Mouse (Mus musculus) forebrain, embryonic 16.5 days (tissue): ENCODE measurements around the gene Col5a3. TPM values are rescaled to one million over a fixed set of nuclear protein-coding genes. Genes with fewer than 3 reads are reported as not detected.

ENCODE experiments used
- ATAC-seq: fragments of 200-750 bp; cut with Nextera tagmentation; 2 replicates; pipeline ENCODE4 v1.8.0; 2017; ENCODE audit warnings: mild to moderate bottlenecking, moderate library complexity
- H3K27ac ChIP-seq: fragments of 300-500 bp; sonication (generic); 2 replicates; pipeline ENCODE4 v1.5.1; 2014; ENCODE audit warnings: low read length, control low read depth
- H3K27me3 ChIP-seq: fragments of 300-500 bp; sonication (generic); replicated peaks from 2 replicates; pipeline ENCODE4 v1.6.1; 2014; ENCODE audit warnings: low read length; ENCODE audit not compliant: control insufficient read depth, insufficient read depth
- H3K36me3 ChIP-seq: fragments of 300-500 bp; sonication (generic); 2 replicates; pipeline ENCODE4 v1.6.1; 2014; ENCODE audit not compliant: control insufficient read depth, insufficient read depth
- H3K4me1 ChIP-seq: fragments of 300-500 bp; sonication (generic); replicated peaks from 2 replicates; pipeline ENCODE4 v1.6.1; 2014; ENCODE audit warnings: low read length; ENCODE audit not compliant: control insufficient read depth, insufficient read depth
- H3K4me2 ChIP-seq: fragments of 300-500 bp; sonication (generic); 2 replicates; pipeline ENCODE4 v1.6.1; 2014; ENCODE audit warnings: mild to moderate bottlenecking, low read length, control low read depth
- H3K4me3 ChIP-seq: fragments of 300-500 bp; sonication (generic); replicated peaks from 2 replicates; pipeline ENCODE4 v1.5.1; 2014; ENCODE audit warnings: mild to moderate bottlenecking, low read length, control low read depth
- H3K9ac ChIP-seq: fragments of 300-500 bp; sonication (generic); replicated peaks from 2 replicates; pipeline ENCODE4 v1.6.1; 2014; ENCODE audit warnings: low read depth, low read length, control low read depth
- H3K9me3 ChIP-seq: fragments of 300-500 bp; sonication (generic); 2 replicates; pipeline ENCODE4 v1.6.1; 2016; ENCODE audit warnings: low read length; ENCODE audit not compliant: control insufficient read depth
- WGBS: fragments of 180-500 bp; shearing (Covaris S2); extraction: QIAGEN DNeasy Blood & Tissue Kit; methylation state at CpG from one replicate; pipeline ENCODE4 v1.1.7; 2014; 5-methylcytosine and 5-hydroxymethylcytosine counted together
- polyA plus RNA-seq: library from polyadenylated mRNA; unstranded; fragments of >200 nt; fragmentation: Nextera tagmentation; extraction: Ambion mirVana; gene quantifications from 2 replicates; pipeline ENCODE4 v1.2.1, GENCODE M21; 2015

Gene Col5a3
- 0.26 and 0.33 TPM in 2 replicates for polyA plus RNA-seq

GRCm38 (mm10) chr9:20814521-20815272 is at the start of gene Col5a3:
TSS of gene Col5a3 (minus strand) at chr9:20815067.
- H3K4me1 ChIP-seq, result peaks cover 5% of the 10 kb centered on the region; the same call in 1 of the 2 replicates
- H3K9ac ChIP-seq, result no peak within 1 kb of the TSS
- no peaks in the 10 kb centered on the region for H3K9me3 ChIP-seq
- no peak within 1 kb of the TSS for H3K27ac ChIP-seq
- H3K4me3 ChIP-seq, result no peak within 1 kb of the TSS
- WGBS, result 4% methylated on average over 29 of the region's 29 CpGs
- H3K27me3 ChIP-seq, result 0 out of 2 replicates have a peak, but pooled peaks cover 5% of the 10 kb centered on the region
- peak within 1 kb of the TSS; percentile 10; the same call in 1 of the 2 replicates for H3K4me2 ChIP-seq
- ATAC-seq, result no peak
- no peaks in the 10 kb centered on the region for H3K36me3 ChIP-seq

- whole genome bisulfite sequencing, result 65% methylated on average over 4 of the region's 4 CpGs
Observed at GRCm38 (mm10) chr9:20862225-20862624, 47.4 kb upstream of the Col5a3 start.

GRCm38 (mm10) chr9:20861821-20862220 is 47.0 kb upstream of the Col5a3 start:
- WGBS, result 3% methylated on average over 4 of the region's 4 CpGs
- Histone ChIP-seq H3K27ac (no peak overlapping the region), H3K27me3 (0 out of 2 replicates have a peak, but pooled peaks cover 2% of the 10 kb centered on the region), H3K9me3 (no peaks in the 10 kb centered on the region), H3K4me1 (no peaks in the 10 kb centered on the region), H3K4me2 (no peak overlapping the region), H3K36me3 (no peaks in the 10 kb centered on the region), H3K9ac (no peak overlapping the region), H3K4me3 (no peak overlapping the region)
- no peak for ATAC-seq

More at GRCm38 (mm10) chr9:20862225-20862624, 47.4 kb upstream of the Col5a3 start:
- Histone ChIP-seq H3K9ac (no peak overlapping the region), H3K4me2 (no peak overlapping the region), H3K9me3 (no peaks in the 10 kb centered on the region), H3K4me1 (no peaks in the 10 kb centered on the region), H3K27ac (no peak overlapping the region), H3K4me3 (no peak overlapping the region), H3K27me3 (peaks cover 2% of the 10 kb centered on the region; the same call in 1 of the 2 replicates), H3K36me3 (no peaks in the 10 kb centered on the region)
- ATAC-seq, result no peak

GRCm38 (mm10) chr9:20859926-20860325 is 45.1 kb upstream of the Col5a3 start:
- Histone ChIP-seq H3K36me3 (no peaks in the 10 kb centered on the region), H3K4me2 (no peak overlapping the region), H3K9me3 (no peaks in the 10 kb centered on the region), H3K4me3 (no peak overlapping the region), H3K27ac (no peak overlapping the region), H3K9ac (no peak overlapping the region), H3K27me3 (0 out of 2 replicates have a peak, but pooled peaks cover 2% of the 10 kb centered on the region), H3K4me1 (no peaks in the 10 kb centered on the region)
- ATAC-seq, result no peak
- WGBS, result 60% methylated on average over 6 of the region's 6 CpGs

GRCm38 (mm10) chr9:20857131-20857530 is 42.3 kb upstream of the Col5a3 start:
- 12% methylated on average over 6 of the region's 6 CpGs for WGBS
- Histone ChIP-seq H3K9me3 (no peaks in the 10 kb centered on the region), H3K4me1 (no peaks in the 10 kb centered on the region), H3K4me3 (no peak overlapping the region), H3K4me2 (no peak overlapping the region), H3K27ac (no peak overlapping the region), H3K27me3 (no peaks in the 10 kb centered on the region), H3K36me3 (no peaks in the 10 kb centered on the region), H3K9ac (no peak overlapping the region)
- no peak for ATAC-seq

- Histone ChIP-seq H3K4me2 (no peak overlapping the region), H3K4me1 (no peaks in the 10 kb centered on the region), H3K9ac (no peak overlapping the region), H3K27me3 (no peaks in the 10 kb centered on the region), H3K4me3 (no peak overlapping the region), H3K9me3 (no peaks in the 10 kb centered on the region), H3K27ac (no peak overlapping the region), H3K36me3 (no peaks in the 10 kb centered on the region)
- ATAC-seq, result no peak
- 87% methylated on average over 2 of the region's 2 CpGs for WGBS
Observed at GRCm38 (mm10) chr9:20850179-20850578, 35.3 kb upstream of the Col5a3 start.

GRCm38 (mm10) chr9:20842670-20843069 is 27.8 kb upstream of the Col5a3 start:
- WGBS, result 22% methylated on average over 2 of the region's 2 CpGs
- no peak overlapping the region for H3K27ac ChIP-seq
- no peak for ATAC-seq
- H3K4me1 ChIP-seq, result no peaks in the 10 kb centered on the region
- H3K9me3 ChIP-seq, result no peaks in the 10 kb centered on the region
- no peak overlapping the region for H3K9ac ChIP-seq
- H3K27me3 ChIP-seq, result no peaks in the 10 kb centered on the region
- no peak overlapping the region for H3K4me3 ChIP-seq
- H3K36me3 ChIP-seq, result no peaks in the 10 kb centered on the region
- H3K4me2 ChIP-seq, result no peak overlapping the region

GRCm38 (mm10) chr9:20842211-20842610 is 27.3 kb upstream of the Col5a3 start:
- no peaks in the 10 kb centered on the region for H3K36me3 ChIP-seq
- H3K4me3 ChIP-seq, result no peak overlapping the region
- no peaks in the 10 kb centered on the region for H3K27me3 ChIP-seq
- 67% methylated on average over 4 of the region's 4 CpGs for WGBS
- H3K9me3 ChIP-seq, result no peaks in the 10 kb centered on the region
- H3K4me2 ChIP-seq, result no peak overlapping the region
- no peak overlapping the region for H3K27ac ChIP-seq
- H3K9ac ChIP-seq, result no peak overlapping the region
- H3K4me1 ChIP-seq, result no peaks in the 10 kb centered on the region
- ATAC-seq, result no peak

- 48% methylated on average over 6 of the region's 6 CpGs for WGBS
- no peak overlapping the region for H3K4me2 ChIP-seq
- no peak overlapping the region for H3K4me3 ChIP-seq
- H3K36me3 ChIP-seq, result no peaks in the 10 kb centered on the region
- no peak overlapping the region for H3K27ac ChIP-seq
- no peak for ATAC-seq
- no peaks in the 10 kb centered on the region for H3K27me3 ChIP-seq
- H3K9ac ChIP-seq, result no peak overlapping the region
- H3K9me3 ChIP-seq, result no peaks in the 10 kb centered on the region
- no peaks in the 10 kb centered on the region for H3K4me1 ChIP-seq
Observed at GRCm38 (mm10) chr9:20838931-20839330, 24.1 kb upstream of the Col5a3 start.
